Mouse (Mus musculus) ES-Bruce4 (cell line): ENCODE data around the gene Kcnq1. TPM values are rescaled to one million over a fixed set of nuclear protein-coding genes. Genes with fewer than 3 reads are reported as not detected.

Experiments
- H3K27ac ChIP-seq: 2 replicates; pipeline ENCODE4 v1.5.1; 2012; ENCODE audit warnings: low read length, inconsistent platforms; ENCODE audit not compliant: insufficient read depth
- H3K27me3 ChIP-seq: 2 replicates; pipeline ENCODE4 v1.6.1; 2012; ENCODE audit warnings: mild to moderate bottlenecking, low read length, inconsistent platforms; ENCODE audit not compliant: control insufficient read depth, poor library complexity, insufficient read depth, severe bottlenecking
- H3K36me3 ChIP-seq: 2 replicates; pipeline ENCODE4 v1.6.1; 2012; ENCODE audit warnings: inconsistent platforms, mild to moderate bottlenecking, low read length, moderate library complexity; ENCODE audit not compliant: control insufficient read depth, poor library complexity, insufficient read depth, severe bottlenecking
- H3K4me1 ChIP-seq: one replicate; pipeline ENCODE4 v1.8.1; 2011; ENCODE audit warnings: low read length; ENCODE audit not compliant: control insufficient read depth, insufficient read depth
- H3K4me3 ChIP-seq: 2 replicates; pipeline ENCODE4 v1.5.1; 2011; ENCODE audit warnings: low read depth, mild to moderate bottlenecking, low read length
- H3K9ac ChIP-seq: 2 replicates; pipeline ENCODE4 v1.6.1; 2012; ENCODE audit warnings: low read depth, mild to moderate bottlenecking, inconsistent platforms; ENCODE audit not compliant: poor library complexity, severe bottlenecking
- H3K9me3 ChIP-seq: replicated peaks from 2 replicates; pipeline ENCODE4 v1.6.1; 2012; ENCODE audit warnings: mild to moderate bottlenecking, low read length, inconsistent platforms; ENCODE audit not compliant: control insufficient read depth, poor library complexity, insufficient read depth, severe bottlenecking
- CTCF ChIP-seq: IDR thresholded peaks from one replicate; pipeline ENCODE4 v1.8.1; 2011; ENCODE audit warnings: low read depth, low read length
- EP300 ChIP-seq: IDR thresholded peaks from 2 replicates; pipeline ENCODE4 v1.6.1; 2011; ENCODE audit warnings: low read depth, low read length; ENCODE audit not compliant: insufficient read depth
- POLR2A ChIP-seq: IDR thresholded peaks from one replicate; pipeline ENCODE4 v1.8.1; 2011; ENCODE audit warnings: low read length; ENCODE audit not compliant: insufficient read depth
- polyA plus RNA-seq: library from polyadenylated mRNA; stranded (reverse); fragments of >200 nt; gene quantifications from 2 replicates; pipeline ENCODE4 v1.2.4, GENCODE M21; 2011; ENCODE audit warnings: low read depth; ENCODE audit not compliant: missing spikeins, insufficient read depth, insufficient read length

The Kcnq1 gene
- polyA plus RNA-seq, 1 experiment = not detected

DNA sequence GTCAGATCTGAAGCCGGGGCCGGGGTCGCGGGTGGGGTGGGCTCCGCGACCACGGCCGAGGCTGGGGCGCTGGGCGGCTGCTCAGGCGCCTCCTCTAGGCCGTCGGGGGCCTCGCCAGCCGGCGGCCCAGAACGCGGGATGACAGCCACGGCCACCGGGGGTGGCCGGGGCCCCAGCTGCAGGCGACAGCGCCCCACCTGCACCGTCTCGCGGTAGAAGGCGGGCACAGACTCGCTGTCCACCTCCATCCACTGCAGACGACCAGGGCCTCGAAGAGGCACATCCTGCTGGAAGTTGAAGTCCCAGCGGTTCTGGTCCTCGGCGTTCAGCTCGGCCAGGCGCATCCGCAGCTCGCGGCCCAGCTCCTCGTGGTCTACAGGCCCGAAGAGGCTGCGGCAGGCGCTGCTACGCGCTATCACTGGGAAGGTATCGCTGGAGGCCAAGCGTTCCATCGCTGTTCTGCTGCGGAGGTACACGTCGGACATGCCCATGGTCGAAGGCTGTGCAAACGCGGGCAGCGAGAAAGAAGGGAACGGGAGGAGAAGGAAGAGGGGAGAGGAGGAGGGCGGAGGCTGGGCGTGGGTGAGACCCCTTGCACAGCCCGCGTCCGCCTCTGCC, 354.2 kb downstream of the Kcnq1 start:
- Histone ChIP-seq H3K9ac (peak overlapping the region; percentile 31; the same call in 1 of the 2 replicates), H3K4me1 (peaks cover 3% of the 10 kb centered on the region), H3K9me3 (no peaks in the 10 kb centered on the region), H3K4me3 (peak overlapping the region; percentile 53), H3K27me3 (peaks cover 18% of the 10 kb centered on the region), H3K36me3 (no peaks in the 10 kb centered on the region), H3K27ac (no peak overlapping the region)
- no peak for TF ChIP-seq EP300
- TF ChIP-seq CTCF = no peak
- no peak for TF ChIP-seq POLR2A

DNA sequence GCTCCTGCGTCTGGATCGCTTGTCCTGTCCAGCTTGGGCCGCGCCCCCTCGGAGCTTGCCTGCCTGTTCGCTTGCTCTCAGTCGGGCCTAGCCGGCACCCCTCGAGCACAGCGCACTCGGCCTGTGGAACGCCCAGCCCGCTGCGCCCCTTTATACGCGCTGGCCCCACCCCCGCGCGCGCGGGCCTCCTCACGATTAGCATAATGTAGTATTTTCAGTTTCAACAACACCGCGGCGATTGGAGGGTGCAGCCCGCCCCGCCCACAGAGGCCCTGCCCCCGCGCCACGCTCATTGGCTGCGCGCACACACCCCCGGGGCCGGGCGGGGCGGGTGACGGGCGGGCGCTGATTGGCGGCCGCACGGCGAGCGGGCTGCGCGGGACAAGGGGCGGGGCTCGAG, 354.7 kb downstream of the Kcnq1 start, which contains the start of gene Cdkn1c:
Gene Cdkn1c (minus strand): TSS at position 177 of the 400 bp plus-strand sequence.
- peaks cover 5% of the 10 kb centered on the region for H3K4me1 ChIP-seq
- peak within 1 kb of the TSS; percentile 31; the same call in 1 of the 2 replicates for H3K9ac ChIP-seq
- peak within 1 kb of the TSS; percentile 57 for H3K4me3 ChIP-seq
- no peak within 1 kb of the TSS for H3K27ac ChIP-seq
- no peaks in the 10 kb centered on the region for H3K9me3 ChIP-seq
- peaks cover 18% of the 10 kb centered on the region for H3K27me3 ChIP-seq
- TF ChIP-seq POLR2A (peak; percentile 79), CTCF (no peak), EP300 (0 out of 2 replicates have a peak, but pooled peaks have one; percentile 6)
- H3K36me3 ChIP-seq = no peaks in the 10 kb centered on the region

DNA sequence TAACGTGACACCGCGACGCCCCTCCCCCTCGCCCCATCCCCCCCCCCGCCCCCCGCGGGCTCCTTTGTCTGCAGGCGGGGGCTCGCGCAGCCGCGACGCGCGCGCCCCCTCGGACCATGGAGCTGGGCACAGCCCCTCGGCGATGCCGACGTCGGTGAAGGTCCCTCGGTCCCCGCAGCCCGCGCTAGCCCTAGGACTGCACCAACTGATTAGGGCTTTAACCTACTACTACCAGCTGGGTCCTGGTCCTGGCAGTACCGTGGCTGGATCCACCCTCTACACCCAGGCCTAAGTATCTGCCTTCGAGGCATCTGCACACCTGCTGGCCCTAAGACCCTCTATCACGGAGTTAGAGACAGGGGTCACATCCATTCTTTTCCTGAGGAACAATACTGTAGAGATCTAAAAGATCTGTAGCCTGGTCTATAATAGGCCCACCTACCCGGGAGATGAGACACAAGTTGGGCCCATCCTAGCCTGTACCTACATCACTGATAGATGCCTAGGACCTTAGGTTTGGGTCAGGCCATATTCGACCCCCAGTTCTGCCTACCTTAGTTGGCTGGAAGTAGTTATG, 355.2 kb downstream of the Kcnq1 start:
- TF ChIP-seq EP300 (no peak), POLR2A (no peak), CTCF (no peak)
- Histone ChIP-seq H3K27ac (no peak overlapping the region), H3K9ac (no peak overlapping the region), H3K27me3 (peaks cover 18% of the 10 kb centered on the region), H3K36me3 (no peaks in the 10 kb centered on the region), H3K4me3 (peak overlapping the region; percentile 57), H3K9me3 (no peaks in the 10 kb centered on the region), H3K4me1 (peaks cover 5% of the 10 kb centered on the region)

DNA sequence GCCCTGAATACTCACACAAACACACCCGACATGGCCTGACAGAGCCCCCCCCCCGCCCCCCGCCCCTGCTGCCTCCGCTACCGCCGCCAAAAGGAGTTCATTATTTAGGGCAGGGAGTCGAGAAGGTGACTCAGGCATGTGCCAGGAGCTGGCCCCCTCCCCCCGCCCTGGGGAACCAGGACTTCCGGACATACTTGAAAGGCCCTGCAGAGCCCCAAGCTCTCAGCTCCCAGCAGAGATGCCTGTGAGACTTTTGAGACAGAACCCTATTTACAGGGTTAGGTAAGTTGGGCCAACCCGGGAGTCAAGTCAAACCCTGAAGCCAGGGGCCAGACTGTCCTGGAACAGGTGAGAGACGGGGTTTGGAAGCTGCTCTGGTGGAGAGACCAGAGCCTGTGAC, 355.8 kb downstream of the Kcnq1 start:
- Histone ChIP-seq H3K36me3 (no peaks in the 10 kb centered on the region), H3K9me3 (no peaks in the 10 kb centered on the region), H3K27me3 (peaks cover 18% of the 10 kb centered on the region), H3K4me1 (peaks cover 5% of the 10 kb centered on the region), H3K4me3 (no peak overlapping the region), H3K9ac (no peak overlapping the region), H3K27ac (no peak overlapping the region)
- no peak for TF ChIP-seq CTCF
- no peak for TF ChIP-seq EP300
- TF ChIP-seq POLR2A = no peak

DNA sequence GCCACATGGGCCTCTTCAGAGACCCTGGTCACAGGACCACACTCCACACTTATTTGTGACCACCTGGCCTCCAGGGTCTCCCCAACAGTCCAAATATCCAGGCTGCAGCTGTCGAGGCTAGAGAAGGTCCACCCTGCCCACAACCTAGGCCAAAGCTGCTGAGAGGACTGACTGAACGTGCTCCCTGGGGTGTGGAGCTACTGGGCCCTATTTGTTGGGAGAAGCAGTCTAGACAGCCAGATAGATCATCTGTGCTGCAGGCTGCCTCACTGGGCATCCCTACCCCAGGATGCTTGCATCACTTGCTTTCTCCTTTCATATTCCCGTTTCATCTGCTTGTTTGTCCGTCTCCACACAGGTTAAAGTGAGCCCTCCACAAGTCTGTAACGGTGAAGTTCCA, 356.4 kb downstream of the Kcnq1 start:
- no peak overlapping the region for H3K4me3 ChIP-seq
- H3K27ac ChIP-seq = no peak overlapping the region
- TF ChIP-seq EP300 (no peak), POLR2A (no peak), CTCF (no peak)
- H3K9ac ChIP-seq = no peak overlapping the region
- H3K36me3 ChIP-seq = no peaks in the 10 kb centered on the region
- no peaks in the 10 kb centered on the region for H3K9me3 ChIP-seq
- peaks cover 18% of the 10 kb centered on the region for H3K27me3 ChIP-seq
- peaks cover 5% of the 10 kb centered on the region for H3K4me1 ChIP-seq

DNA sequence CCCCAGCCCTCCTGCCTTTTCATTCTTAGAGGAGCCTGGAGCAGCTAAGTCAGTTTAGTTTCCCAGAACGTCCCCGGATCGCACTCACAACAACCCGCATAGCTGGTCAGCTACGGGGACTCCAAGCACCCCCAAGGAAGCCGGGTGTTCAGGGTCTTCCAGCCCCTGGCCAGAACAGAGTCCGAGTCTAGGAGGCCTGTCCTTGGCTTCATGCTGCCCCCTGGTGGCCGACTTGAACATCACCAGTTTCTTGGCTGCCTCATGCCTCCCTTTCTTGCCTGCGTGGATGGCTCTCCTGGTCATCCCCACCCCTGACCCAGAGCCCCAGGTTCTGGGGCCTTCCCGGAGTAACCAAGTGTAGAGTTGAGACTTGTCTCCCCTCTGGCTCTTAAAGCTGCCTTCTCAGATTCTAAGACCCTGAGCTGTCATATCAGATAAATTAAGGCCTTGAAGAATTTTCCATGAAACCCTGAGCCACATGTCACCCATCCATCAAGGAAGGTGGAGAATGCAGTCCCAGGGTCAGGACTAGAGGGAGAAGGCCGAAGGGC, 357.8 kb downstream of the Kcnq1 start:
- no peak overlapping the region for H3K4me3 ChIP-seq
- no peak for TF ChIP-seq POLR2A
- peak; percentile 92 for TF ChIP-seq CTCF
- H3K9me3 ChIP-seq = no peaks in the 10 kb centered on the region
- H3K36me3 ChIP-seq = no peaks in the 10 kb centered on the region
- H3K9ac ChIP-seq = 0 out of 2 replicates have a peak overlapping the region, but pooled peaks have one; percentile 69
- H3K27me3 ChIP-seq = peaks cover 14% of the 10 kb centered on the region
- H3K4me1 ChIP-seq = peaks cover 5% of the 10 kb centered on the region
- no peak overlapping the region for H3K27ac ChIP-seq
